Comparison of ENCODE assay signal across 8 mouse cellular contexts in genomic region chr16:17452373-17452715, GRCm38 (mm10). TPM values are rescaled to one million over a fixed set of nuclear protein-coding genes. Genes with fewer than 3 reads are reported as not detected.
A peak's percentile ranks its signal among the peaks of the same experiment; 100 is the strongest.
DNase-seq lines count a peak whose midpoint lies in the region; ATAC-seq and TF ChIP-seq lines count a peak whose summit lies in the region.

No protein-coding gene starts in this region.

- no peaks in the 10 kb centered on the region for H3K27me3 ChIP-seq in forebrain, embryonic 15.5 days
- H3K27me3 ChIP-seq in liver, embryonic 14.5 days (ENCODE audit: control insufficient read depth, insufficient read depth, low read length): no peaks in the 10 kb centered on the region
- no peaks in the 10 kb centered on the region for H3K27me3 ChIP-seq in neural tube, embryonic 13.5 days

- TF ChIP-seq EP300 in liver, embryonic 14.5 days (IDR thresholded peaks at IDR 0.05; ENCODE audit: low read depth): no peak

- no peaks in the 10 kb centered on the region for H3K9me3 ChIP-seq in forebrain, embryonic 15.5 days
- H3K9me3 ChIP-seq in liver, embryonic 14.5 days (ENCODE audit: control insufficient read depth, low read length): no peaks in the 10 kb centered on the region
- H3K9me3 ChIP-seq in neural tube, embryonic 13.5 days: no peaks in the 10 kb centered on the region

- no peak; the same call in 1 of the 2 replicates for ATAC-seq in forebrain, embryonic 15.5 days (replicated peaks)
- ATAC-seq in liver, embryonic 14.5 days (ENCODE audit: insufficient read depth): peak; percentile 56
- ATAC-seq in neural tube, embryonic 13.5 days (ENCODE audit: low read depth): peak; percentile 65

- DNase-seq in adrenal gland, adult 8-10 months: peak; percentile 37
- DNase-seq in adrenal gland, adult 2 months: no peak
- peak; percentile 50 for DNase-seq in urinary bladder, postnatal 14 days (ENCODE audit: low spot score)
- DNase-seq in urinary bladder, adult 2 months (ENCODE audit: low spot score): no peak
- DNase-seq in kidney, adult 18-20 months: peak; percentile 70
- DNase-seq in liver, embryonic 14.5 days (ENCODE audit: low read depth in 3 of 3, low spot score in 3 of 3): peak; percentile 7 to 35 (median 33)

- peak overlapping the region; percentile 92 for H3K4me2 ChIP-seq in forebrain, embryonic 15.5 days (replicated peaks)
- H3K4me2 ChIP-seq in liver, embryonic 14.5 days (ENCODE audit: low read depth): peak overlapping the region; percentile 83
- H3K4me2 ChIP-seq in neural tube, embryonic 13.5 days: peak overlapping the region; percentile 87

- peak overlapping the region; percentile 95 for H3K4me3 ChIP-seq in forebrain, embryonic 15.5 days
- peak overlapping the region; percentile 94 to 97 for H3K4me3 ChIP-seq in liver, embryonic 14.5 days (ENCODE audit: insufficient read depth in 1 of 2, low read depth in 2 of 2, low read length in 2 of 2)
- peak overlapping the region; percentile 96 for H3K4me3 ChIP-seq in neural tube, embryonic 13.5 days

- peak overlapping the region; percentile 96 for H3K9ac ChIP-seq in forebrain, embryonic 15.5 days (replicated peaks)
- H3K9ac ChIP-seq in liver, embryonic 14.5 days (replicated peaks): peak overlapping the region; percentile 93
- H3K9ac ChIP-seq in neural tube, embryonic 13.5 days: peak overlapping the region; percentile 97

- TF ChIP-seq CTCF in liver, embryonic 14.5 days (IDR thresholded peaks at IDR 0.05; ENCODE audit: low read depth): peak; percentile 34

- H3K36me3 ChIP-seq in forebrain, embryonic 15.5 days: peaks cover 5% of the 10 kb centered on the region; the same call in 1 of the 2 replicates
- peaks cover 8% of the 10 kb centered on the region for H3K36me3 ChIP-seq in liver, embryonic 14.5 days (replicated peaks; ENCODE audit: control insufficient read depth, insufficient read depth, low read depth)
- H3K36me3 ChIP-seq in neural tube, embryonic 13.5 days: peaks cover 20% of the 10 kb centered on the region

- peak overlapping the region; percentile 98 for H3K27ac ChIP-seq in forebrain, embryonic 15.5 days (replicated peaks)
- peak overlapping the region; percentile 73 for H3K27ac ChIP-seq in liver, embryonic 14.5 days
- H3K27ac ChIP-seq in neural tube, embryonic 13.5 days (replicated peaks): peak overlapping the region; percentile 98

- under 1% methylated on average over 24 of the region's 24 CpGs for WGBS in forebrain, embryonic 15.5 days
- under 1% methylated on average over 24 of the region's 24 CpGs for WGBS in liver, embryonic 14.5 days (ENCODE audit: insufficient replicate concordance)
- WGBS in neural tube, embryonic 13.5 days: under 1% methylated on average over 24 of the region's 24 CpGs

- peaks cover 36% of the 10 kb centered on the region for H3K4me1 ChIP-seq in forebrain, embryonic 15.5 days
- peaks cover 13 to 15% of the 10 kb centered on the region in 2 experiments for H3K4me1 ChIP-seq in liver, embryonic 14.5 days (replicated peaks; ENCODE audit: control insufficient read depth in 2 of 2, insufficient read depth in 2 of 2, low read length in 1 of 2)
- H3K4me1 ChIP-seq in neural tube, embryonic 13.5 days (replicated peaks): peaks cover 39% of the 10 kb centered on the region

RNA-seq across cellular contexts. Expression of gene Crkl, which starts 0.6 kb away (rescaled TPM):
- 10 to 100 TPM; 27.7 to 38.9 (median 36.1) TPM for total RNA-seq in adrenal gland, adult 8-10 months (2022)
- total RNA-seq in adrenal gland, adult 2 months (2021): 10 to 100 TPM; 30.3 to 49.1 TPM
- polyA plus RNA-seq in adrenal gland, adult 2 months (2012; rRNA removed): 60.0 and 83.4 TPM in 2 replicates
- polyA plus RNA-seq in urinary bladder, adult 2 months (2012; rRNA removed): 19.2 and 19.3 TPM in 2 replicates
- polyA plus RNA-seq in forebrain, embryonic 15.5 days (2015; fragmentation: Nextera tagmentation; extraction: Ambion mirVana): 117 and 120 TPM in 2 replicates
- polyA plus RNA-seq in liver, embryonic 14.5 days (2012; rRNA removed): 6.8 and 8.0 TPM in 2 replicates
- 18.8 and 25.0 TPM in 2 replicates for polyA plus RNA-seq in liver, embryonic 14.5 days (2014; fragmentation: Nextera tagmentation; extraction: Ambion mirVana)
- polyA plus RNA-seq in neural tube, embryonic 13.5 days (2015; fragmentation: Nextera tagmentation; extraction: Ambion mirVana): 84.5 and 88.0 TPM in 2 replicates

RNA-seq across cellular contexts. Expression of gene Aifm3, which starts 37.1 kb away (rescaled TPM):
- 10 to 100 TPM in 3 of 4 experiments, 1 to 10 TPM in 1; 7.9 to 47.0 (median 29.0) TPM for total RNA-seq in adrenal gland, adult 8-10 months (2022)
- 1 to 10 TPM; 6.1 to 9.0 TPM for total RNA-seq in adrenal gland, adult 2 months (2021)
- polyA plus RNA-seq in adrenal gland, adult 2 months (2012; rRNA removed): 10.2 and 13.8 TPM in 2 replicates
- polyA plus RNA-seq in urinary bladder, adult 2 months (2012; rRNA removed): 0.50 and 0.76 TPM in 2 replicates
- polyA plus RNA-seq in forebrain, embryonic 15.5 days (2015; fragmentation: Nextera tagmentation; extraction: Ambion mirVana): 8.0 and 10.6 TPM in 2 replicates
- polyA plus RNA-seq in liver, embryonic 14.5 days (2012; rRNA removed): 0.67 and 1.3 TPM in 2 replicates
- polyA plus RNA-seq in liver, embryonic 14.5 days (2014; fragmentation: Nextera tagmentation; extraction: Ambion mirVana): 0.53 and 0.99 TPM in 2 replicates
- 2.4 and 2.6 TPM in 2 replicates for polyA plus RNA-seq in neural tube, embryonic 13.5 days (2015; fragmentation: Nextera tagmentation; extraction: Ambion mirVana)

RNA-seq across cellular contexts. Expression of gene Pi4ka, which starts 46.2 kb away (rescaled TPM):
- total RNA-seq in adrenal gland, adult 8-10 months (2022): 100 to 1,000 TPM in 2 of 4 experiments, 10 to 100 TPM in 2; 86.3 to 111 (median 102) TPM
- total RNA-seq in adrenal gland, adult 2 months (2021): 100 to 1,000 TPM in 1 of 2 experiments, 10 to 100 TPM in 1; 84.8 to 119 TPM
- polyA plus RNA-seq in adrenal gland, adult 2 months (2012; rRNA removed): 30.4 and 39.6 TPM in 2 replicates
- 70.4 and 75.5 TPM in 2 replicates for polyA plus RNA-seq in urinary bladder, adult 2 months (2012; rRNA removed)
- 56.1 and 58.9 TPM in 2 replicates for polyA plus RNA-seq in forebrain, embryonic 15.5 days (2015; fragmentation: Nextera tagmentation; extraction: Ambion mirVana)
- 15.9 and 19.0 TPM in 2 replicates for polyA plus RNA-seq in liver, embryonic 14.5 days (2012; rRNA removed)
- polyA plus RNA-seq in liver, embryonic 14.5 days (2014; fragmentation: Nextera tagmentation; extraction: Ambion mirVana): 13.7 and 16.8 TPM in 2 replicates
- 56.1 and 61.4 TPM in 2 replicates for polyA plus RNA-seq in neural tube, embryonic 13.5 days (2015; fragmentation: Nextera tagmentation; extraction: Ambion mirVana)

RNA-seq across cellular contexts. Expression of gene Snap29, which starts 46.6 kb away (rescaled TPM):
- 10 to 100 TPM; 26.7 to 32.4 (median 29.4) TPM for total RNA-seq in adrenal gland, adult 8-10 months (2022)
- total RNA-seq in adrenal gland, adult 2 months (2021): 10 to 100 TPM; 23.0 to 37.7 TPM
- polyA plus RNA-seq in adrenal gland, adult 2 months (2012; rRNA removed): 3.4 and 4.8 TPM in 2 replicates
- polyA plus RNA-seq in urinary bladder, adult 2 months (2012; rRNA removed): 8.4 and 14.1 TPM in 2 replicates
- 23.5 and 27.0 TPM in 2 replicates for polyA plus RNA-seq in forebrain, embryonic 15.5 days (2015; fragmentation: Nextera tagmentation; extraction: Ambion mirVana)
- polyA plus RNA-seq in liver, embryonic 14.5 days (2012; rRNA removed): 3.1 and 4.3 TPM in 2 replicates
- 4.5 and 4.9 TPM in 2 replicates for polyA plus RNA-seq in liver, embryonic 14.5 days (2014; fragmentation: Nextera tagmentation; extraction: Ambion mirVana)
- 22.3 and 22.5 TPM in 2 replicates for polyA plus RNA-seq in neural tube, embryonic 13.5 days (2015; fragmentation: Nextera tagmentation; extraction: Ambion mirVana)

RNA-seq across cellular contexts. Expression of gene Lztr1, which starts 56.1 kb away (rescaled TPM):
- total RNA-seq in adrenal gland, adult 8-10 months (2022): 100 to 1,000 TPM in 2 of 4 experiments, 10 to 100 TPM in 2; 64.4 to 118 (median 88.8) TPM
- total RNA-seq in adrenal gland, adult 2 months (2021): 10 to 100 TPM; 53.4 to 74.0 TPM
- 231 and 248 TPM in 2 replicates for polyA plus RNA-seq in adrenal gland, adult 2 months (2012; rRNA removed)
- 105 and 123 TPM in 2 replicates for polyA plus RNA-seq in urinary bladder, adult 2 months (2012; rRNA removed)
- 120 and 133 TPM in 2 replicates for polyA plus RNA-seq in forebrain, embryonic 15.5 days (2015; fragmentation: Nextera tagmentation; extraction: Ambion mirVana)
- polyA plus RNA-seq in liver, embryonic 14.5 days (2012; rRNA removed): 32.0 and 32.5 TPM in 2 replicates
- 15.5 and 17.2 TPM in 2 replicates for polyA plus RNA-seq in liver, embryonic 14.5 days (2014; fragmentation: Nextera tagmentation; extraction: Ambion mirVana)
- 108 and 134 TPM in 2 replicates for polyA plus RNA-seq in neural tube, embryonic 13.5 days (2015; fragmentation: Nextera tagmentation; extraction: Ambion mirVana)

Comparison
In these comparisons a context has a peak if more than half of its experiments do, and no peak if none do; other contexts are left out.
1. DNase-seq: peak in adrenal gland, adult 8-10 months (single experiment), urinary bladder, postnatal 14 days (single experiment), kidney, adult 18-20 months (single experiment) and liver, embryonic 14.5 days (3 of 3); none in adrenal gland, adult 2 months (single experiment) and urinary bladder, adult 2 months (single experiment).
2. Peak in every context shown above with its lines, with median percentiles within 50 percentile points of each other: H3K27ac ChIP-seq, H3K4me2 ChIP-seq, H3K4me3 ChIP-seq and H3K9ac ChIP-seq.